Mouse (Mus musculus) MEL-GATA-1-ER (cell line): ENCODE results near the gene Ncf1.

Experiments
- DNase-seq: peaks from one replicate; pipeline ENCODE4 v3.0.0-alpha.2; 2012; ENCODE audit warnings: low read depth; ENCODE audit errors: extremely low read depth

The Ncf1 gene

DNA sequence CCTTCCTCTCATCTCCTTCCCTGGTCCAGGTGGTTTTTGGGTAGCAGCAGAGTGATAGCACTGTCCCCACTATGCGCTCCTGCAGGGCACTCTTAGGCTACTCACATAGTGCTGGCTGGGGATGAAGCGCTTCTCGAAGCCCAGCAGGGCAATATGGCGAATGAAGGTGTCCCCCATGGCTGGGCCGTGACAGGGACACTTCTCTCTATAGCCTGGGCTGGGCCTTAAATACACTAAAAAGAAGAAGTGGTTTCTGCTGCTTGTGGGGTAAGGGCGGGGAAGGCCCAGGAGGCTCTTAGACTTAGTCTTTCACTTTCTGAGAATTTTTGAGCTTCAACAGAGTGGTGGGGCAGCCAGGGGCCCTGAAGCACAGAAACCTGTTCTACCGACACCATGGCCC lies at the start of gene Ncf1:
Ncf1 (minus strand) TSS at position 235 of the 400 bp plus-strand sequence.
- DNase-seq: peak; percentile 61

DNA sequence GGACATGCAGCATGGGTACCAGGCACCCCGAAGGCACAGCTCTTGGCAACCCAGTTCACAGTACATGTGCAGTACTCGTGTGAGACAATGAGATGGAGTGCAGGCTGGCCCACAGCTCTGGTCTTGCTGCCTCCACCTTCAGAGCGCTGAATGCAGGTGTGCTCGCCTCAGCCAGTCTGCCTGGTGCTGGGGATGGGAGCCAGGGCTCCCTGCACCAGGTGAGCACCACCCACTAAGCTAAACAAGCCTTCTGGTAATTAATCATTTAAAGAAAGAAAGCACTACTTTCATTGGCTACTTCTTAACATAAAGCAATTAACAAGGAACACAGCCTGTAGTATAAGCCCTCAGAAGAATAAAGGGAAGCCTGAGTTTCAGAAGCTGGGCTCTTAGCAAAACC lies 47.7 kb upstream of the Ncf1 start:
- no peak for DNase-seq

DNA sequence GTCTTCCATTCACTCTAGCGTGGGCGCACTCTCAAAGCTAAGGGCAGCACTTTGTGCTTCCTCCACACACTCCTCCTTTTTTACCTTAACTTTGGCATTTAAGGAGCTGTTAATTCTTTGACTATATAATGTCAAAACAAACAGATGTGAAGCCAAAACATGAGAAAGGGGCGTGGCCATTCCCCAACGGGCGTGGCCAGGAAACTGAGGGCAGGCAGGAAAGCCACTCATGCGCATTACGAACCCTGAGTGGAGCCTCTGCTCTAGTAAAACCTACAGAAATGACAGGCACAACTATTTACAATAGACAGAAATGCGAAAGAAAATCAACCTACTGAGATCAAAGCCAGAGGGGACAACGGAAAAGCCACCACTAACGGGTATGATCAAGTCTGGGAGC lies 46.1 kb upstream of the Ncf1 start:
- no peak for DNase-seq

DNA sequence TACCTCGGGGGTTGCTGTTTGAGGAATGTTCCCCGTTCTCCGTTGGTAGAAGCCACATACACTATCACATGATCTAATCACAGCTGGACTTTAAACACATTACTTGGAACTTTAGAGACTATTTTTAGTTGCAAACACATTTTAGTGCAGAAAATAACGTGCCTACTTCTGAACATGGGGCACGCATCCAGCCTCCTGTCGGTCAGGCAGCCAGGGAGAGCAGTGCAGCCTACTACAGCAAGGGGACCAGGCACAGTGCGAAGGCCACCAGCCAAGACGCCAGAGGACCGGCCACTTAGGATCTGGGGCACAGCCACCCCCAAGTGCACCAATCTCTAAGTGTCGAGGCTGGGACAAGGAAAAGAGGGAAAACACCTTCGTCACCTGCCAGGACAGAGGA lies 45.6 kb upstream of the Ncf1 start:
- no peak for DNase-seq

DNA sequence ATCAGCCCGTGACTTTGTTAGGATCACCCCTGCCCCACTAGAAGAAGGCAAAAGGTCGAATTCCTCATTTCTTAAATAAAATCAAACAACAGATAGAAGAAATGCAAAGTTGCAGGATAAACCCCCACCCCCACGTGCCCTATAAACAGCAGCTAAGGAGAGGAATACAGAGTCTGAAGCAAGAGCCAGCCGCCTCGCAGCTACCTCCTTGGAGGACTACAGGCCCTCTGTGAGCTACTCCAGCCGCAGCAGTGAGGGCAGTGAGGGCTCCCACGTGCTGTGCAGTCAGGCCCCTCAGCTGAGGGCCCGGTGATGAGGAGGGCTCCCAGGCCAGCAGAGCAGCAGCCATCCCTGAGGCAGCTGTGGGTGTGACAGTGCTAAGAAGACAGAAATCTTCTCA lies 44.3 kb upstream of the Ncf1 start:
- DNase-seq: no peak

DNA sequence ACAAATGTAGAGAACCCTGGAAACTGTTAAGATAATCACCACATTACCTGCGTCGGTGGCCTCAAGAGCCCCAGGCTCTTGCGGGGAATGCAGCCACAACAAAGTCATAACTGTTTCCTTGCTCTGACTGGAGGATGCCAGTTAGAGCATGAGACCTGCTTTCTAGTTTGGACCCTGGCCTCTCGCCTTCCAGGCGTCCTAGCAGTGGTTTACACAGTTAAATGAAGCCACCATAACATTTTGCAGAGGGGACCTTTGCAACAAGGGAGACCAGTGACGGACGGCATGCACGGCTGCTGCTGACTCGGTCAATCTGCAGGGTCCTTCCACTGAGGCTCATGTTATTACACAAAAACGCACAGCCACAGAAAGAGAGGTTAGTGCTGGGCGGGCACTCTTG lies 43.3 kb upstream of the Ncf1 start:
- no peak for DNase-seq

DNA sequence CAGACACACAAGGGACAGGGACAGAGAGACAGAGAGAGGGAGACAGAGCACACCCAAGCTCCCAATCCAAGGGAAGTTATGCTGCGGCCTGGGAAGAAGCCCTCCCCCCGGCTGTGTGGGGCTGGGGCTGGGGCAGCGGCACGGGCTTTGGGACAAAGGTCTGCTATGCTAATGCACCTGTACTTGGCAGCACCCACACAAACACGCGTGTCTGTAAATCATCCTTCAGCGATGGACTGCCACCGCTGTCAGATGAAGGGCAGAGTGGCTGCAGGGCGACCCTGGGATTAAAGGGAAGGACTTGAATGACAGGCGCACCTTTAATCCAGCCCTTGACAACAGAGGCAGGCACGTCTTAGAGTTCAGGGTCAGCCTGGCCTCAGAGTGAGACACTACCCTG lies 42.0 kb upstream of the Ncf1 start:
- DNase-seq: no peak

DNA sequence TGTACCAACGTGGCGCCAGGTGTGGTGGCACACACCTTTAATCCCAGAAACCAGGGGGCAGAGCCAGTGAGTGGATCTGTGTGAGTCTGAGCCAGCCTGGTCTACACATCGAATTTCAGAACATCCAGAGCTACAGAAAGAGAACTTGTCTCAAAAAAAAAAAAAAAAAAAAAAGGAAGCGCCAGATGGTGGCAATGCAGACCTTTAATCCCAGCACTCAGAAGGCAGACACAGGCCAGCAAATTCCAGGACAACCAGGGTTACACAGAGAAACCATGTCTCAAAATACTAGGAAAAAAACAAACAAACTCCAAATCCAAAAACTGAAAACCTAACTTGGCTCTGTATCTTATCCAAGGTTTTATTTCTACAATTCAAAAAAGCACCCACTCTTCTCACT lies 41.1 kb upstream of the Ncf1 start:
- no peak for DNase-seq

DNA sequence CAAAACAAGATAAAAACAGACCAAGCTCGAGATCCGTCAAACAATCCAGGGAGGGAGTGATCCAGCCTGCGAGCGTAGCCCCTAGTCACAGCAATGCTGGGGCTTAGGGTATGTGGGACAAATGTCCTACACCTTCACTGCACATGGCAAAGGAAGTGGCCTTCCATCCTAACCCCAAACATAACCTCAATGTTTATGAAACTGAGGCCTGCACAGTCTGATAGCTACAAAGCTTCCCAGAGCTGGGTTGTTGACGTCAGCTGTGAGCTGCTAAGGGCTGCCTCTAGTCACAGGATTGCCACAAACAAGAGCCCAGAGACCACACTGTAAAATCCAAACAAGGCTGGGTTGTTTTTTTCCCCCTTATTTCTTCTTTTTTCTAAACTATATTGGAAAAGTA lies 40.3 kb upstream of the Ncf1 start:
- no peak for DNase-seq

DNA sequence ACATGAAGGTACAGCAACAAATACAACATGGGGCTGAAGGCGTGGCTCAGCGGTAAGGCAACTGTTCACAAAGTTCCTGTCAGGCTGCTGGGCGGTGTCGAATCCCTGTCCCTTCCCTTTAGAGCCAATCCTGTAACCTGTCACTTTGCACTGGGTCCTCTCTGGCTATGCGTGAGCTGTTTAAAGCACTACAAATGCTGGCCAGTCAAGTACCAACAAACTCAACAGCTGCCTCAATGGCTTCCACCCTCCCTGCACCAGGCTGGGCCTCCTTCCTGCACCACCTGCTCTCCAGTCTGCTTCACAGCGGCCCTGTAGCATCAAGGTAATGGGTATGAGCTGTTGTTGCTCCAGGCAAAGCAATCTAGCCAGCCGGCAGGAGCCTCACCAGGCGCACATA lies 39.3 kb upstream of the Ncf1 start:
- no peak for DNase-seq

DNA sequence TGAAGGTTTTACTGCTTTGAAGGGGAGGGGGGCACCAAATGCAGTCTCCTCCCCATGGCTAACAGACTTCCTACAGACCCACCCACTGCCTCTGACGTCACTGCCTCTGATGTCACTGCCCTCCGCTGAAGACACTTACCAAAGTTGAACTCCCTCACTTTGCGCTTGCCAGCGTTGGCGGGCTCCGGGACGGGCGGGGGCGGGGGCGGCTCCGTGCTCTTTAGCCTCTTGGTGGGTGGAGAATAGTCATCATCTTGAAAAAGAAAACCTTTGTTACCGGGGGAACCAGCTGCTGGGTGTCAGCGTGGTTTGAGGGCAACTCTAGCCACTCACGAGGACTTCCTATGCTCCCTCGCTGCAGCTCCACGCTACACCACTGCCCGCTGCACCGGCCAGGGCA lies 37.0 kb upstream of the Ncf1 start:
- no peak for DNase-seq

DNA sequence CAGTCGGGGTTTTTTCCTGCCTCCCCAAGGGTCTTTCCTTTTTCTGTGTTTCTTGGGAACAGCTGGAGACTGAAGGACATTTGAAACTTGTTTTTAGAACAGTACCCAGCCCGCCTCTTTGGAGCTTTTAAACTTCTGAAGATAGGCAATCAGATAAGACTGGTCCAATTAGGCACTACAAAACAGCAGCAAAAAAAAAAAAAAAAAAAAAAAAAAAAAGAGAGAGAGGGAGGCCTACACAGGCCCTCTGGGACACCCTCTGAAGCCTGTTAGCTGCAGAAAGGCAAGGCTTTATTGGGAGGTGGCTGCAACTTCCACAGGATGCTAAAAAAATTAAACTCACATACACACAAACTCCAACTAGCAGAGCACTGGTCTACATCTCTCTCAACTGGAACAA lies 36.5 kb upstream of the Ncf1 start:
- no peak for DNase-seq

DNA sequence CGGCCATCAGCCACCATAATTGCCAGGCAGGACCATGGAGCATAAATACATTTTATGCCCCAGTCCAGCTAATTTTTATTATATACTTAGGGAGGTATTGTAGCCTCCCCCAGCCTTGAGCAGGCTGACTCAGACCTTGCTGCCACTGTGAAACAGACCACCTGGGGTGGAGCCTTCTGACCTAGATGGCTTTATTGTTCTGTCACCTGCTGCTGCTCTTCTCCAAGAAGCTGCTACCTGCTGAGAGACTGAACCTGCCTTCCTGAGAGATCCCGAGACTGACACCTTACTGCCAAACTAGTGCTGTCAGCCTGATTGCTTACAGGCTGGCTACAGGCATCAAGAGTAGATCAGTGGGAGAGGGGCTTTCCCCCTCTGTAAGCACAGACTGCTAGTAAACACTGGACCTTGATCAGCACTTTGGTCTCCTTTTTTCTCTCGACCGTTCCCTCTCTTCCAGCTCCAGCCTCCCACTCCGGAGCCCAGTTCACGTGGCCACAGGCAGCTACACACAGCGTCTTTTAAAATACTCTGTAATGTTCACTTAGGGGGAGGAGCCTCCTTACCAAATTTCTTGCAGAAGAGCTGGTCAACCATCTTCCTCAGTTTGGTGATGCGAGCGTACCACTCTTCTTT lies 30.7 kb upstream of the Ncf1 start:
- DNase-seq: no peak

DNA sequence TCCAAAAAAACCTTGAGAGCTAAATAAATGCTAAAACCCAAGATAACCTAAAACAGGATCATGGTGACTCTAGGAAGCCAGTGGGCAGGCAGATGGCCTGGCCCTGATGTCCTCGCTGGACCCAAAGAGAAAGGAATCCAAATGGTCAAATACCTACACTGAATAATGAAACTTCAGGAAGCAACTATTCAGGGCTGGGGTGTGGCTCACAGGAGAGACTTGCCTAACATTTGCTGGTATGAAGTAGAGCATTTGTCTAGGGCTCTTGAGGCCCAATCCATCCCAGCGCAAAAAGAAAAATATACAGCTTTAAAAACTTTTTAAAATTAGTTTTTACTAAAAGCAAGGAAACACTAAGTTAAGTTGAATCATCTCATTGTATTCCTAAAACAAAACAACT lies 29.5 kb upstream of the Ncf1 start:
- DNase-seq: no peak

DNA sequence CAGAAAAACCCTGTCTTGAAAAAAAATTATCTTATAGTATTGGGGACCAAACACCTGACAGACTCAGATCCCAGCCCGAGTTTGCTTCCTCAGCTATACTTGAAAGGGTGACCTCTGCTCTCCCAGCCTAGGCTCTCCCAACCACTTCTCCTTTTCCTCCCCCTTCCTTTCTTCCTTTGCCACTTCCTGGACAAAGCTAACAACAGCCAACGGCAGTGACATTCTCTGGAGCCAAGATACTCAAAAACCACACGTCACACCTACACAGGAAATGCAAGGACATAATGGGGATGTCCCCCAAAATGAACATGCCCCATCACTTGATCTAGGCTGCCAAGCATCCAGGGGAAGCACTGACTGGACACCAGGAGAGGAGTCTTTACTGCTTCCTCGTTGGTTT lies 29.0 kb upstream of the Ncf1 start:
- peak; percentile 11 for DNase-seq

DNA sequence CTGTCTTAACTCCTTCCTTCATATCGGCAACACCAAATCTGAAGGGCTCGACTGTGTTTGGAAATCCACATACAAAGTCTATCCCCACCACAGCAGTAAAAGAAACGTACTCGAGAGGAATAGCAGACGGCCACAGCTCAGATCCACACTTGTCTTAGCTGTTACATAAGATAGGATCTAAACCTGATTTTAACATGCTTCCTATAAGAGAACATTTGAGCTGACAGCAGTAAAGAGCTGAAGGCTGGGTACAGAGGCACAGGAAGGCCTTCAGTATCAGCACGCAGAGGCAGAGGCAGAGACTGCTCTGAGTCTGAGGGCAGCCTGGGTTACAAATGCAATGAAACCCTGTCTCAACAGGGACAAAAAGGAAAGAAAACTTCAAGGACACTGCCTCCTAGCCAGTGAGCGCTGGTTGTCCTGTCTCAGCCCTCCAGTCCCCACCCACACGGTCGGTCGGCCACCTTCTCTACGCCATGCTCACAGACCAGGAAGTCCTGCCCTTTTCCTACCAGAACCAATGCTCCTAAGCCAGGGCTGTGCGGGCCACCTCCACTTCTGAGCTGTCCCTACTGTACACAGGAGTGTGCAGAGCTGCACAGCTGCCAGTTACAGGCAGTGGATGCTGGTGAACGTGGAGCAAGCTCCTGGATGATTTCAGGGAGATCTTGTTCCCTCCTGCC lies 28.1 kb upstream of the Ncf1 start:
- DNase-seq: no peak

DNA sequence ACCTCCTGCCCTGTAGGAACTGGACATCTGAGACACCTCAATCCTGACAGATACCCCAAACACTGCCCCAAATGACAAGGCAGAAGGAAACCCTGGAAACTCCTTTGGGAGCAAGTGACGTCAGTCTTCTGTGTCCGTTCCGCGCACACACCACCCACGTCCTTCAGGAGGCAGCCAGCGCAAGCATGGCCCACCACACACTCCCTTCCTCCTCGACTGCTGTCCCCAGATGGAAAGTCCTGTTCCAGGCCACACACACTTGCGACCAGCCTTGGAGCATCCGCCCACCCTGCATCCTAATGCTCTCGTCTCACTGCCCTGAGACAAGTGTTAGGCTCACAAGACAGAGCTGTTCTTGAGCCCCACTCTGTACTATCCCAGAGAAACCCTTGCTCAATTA lies 25.9 kb upstream of the Ncf1 start:
- no peak for DNase-seq

DNA sequence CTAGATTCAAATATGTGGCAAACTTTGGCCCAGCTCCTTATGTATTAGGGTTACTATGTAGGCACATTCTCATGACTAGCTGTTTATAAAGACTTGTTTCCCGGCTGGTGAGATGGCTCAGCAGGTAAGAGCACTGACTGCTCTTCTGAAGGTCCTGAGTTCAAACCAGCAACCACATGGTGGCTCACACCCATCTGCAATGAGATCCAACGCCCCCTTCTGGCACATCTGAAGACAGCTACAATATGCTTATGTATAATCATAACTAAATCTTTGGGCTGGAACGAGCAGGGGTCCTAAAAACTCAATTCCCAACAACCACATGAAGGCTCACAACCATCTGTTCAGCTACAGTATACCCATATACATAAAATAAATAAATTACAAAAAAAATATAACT lies 24.4 kb upstream of the Ncf1 start:
- no peak for DNase-seq

DNA sequence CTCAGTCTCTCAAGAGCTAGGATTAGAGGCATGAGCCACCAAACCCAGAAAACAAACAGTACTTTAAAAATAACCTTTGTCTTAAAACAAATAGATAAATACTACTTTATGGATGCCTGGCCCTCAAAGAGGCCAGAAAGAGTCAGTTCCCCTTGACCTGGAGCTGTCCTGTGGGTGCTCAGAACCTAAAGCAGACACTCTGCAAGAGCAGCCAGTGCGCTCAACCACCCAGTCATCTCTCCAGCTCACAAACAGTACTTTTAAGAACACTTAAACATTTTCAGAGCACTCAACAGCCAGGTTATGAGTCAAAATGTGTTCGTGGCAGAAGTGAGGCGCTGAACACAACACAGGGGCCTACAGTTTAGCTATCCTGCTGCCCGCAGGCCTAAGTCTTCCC lies 21.7 kb upstream of the Ncf1 start:
- DNase-seq: no peak

DNA sequence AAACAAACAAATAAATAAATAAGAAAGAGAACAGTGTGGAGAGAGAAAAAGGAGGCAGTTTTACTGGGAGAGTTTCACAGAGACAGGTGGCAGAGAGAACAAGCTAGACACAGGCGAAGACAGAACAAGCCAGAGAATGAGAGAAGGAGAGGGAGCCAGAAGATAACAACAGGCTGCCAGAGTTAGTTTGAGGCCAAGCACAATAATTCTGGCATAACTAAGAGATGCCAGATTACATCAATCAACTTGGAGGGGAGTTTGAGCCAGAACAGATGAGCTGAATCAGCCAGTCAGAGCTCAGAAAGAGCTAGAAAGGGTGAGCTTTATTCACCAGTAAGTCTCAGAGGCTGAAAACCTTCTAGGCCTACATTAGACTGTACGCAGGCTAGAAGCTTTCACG lies 21.2 kb upstream of the Ncf1 start:
- no peak for DNase-seq

DNA sequence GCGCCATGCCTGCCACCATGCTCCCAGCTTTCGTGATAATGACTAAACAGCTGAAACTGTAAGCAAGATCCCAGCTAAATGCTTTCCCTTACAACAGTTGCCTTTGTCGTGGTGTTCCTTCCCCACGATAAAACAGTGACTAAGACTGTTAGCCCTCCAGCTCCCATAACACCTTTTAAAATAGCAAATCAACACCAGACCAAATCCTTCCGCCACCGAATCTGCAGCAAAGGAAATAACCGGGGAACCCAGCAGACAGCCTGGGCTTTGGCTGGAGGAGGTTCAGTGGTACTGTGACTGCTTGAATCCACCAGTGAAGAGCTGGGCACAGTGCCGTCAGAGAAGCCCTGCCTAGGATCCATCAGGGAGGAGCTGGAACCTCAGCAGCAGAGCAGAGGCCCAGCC lies 19.8 kb upstream of the Ncf1 start:
- DNase-seq: no peak

DNA sequence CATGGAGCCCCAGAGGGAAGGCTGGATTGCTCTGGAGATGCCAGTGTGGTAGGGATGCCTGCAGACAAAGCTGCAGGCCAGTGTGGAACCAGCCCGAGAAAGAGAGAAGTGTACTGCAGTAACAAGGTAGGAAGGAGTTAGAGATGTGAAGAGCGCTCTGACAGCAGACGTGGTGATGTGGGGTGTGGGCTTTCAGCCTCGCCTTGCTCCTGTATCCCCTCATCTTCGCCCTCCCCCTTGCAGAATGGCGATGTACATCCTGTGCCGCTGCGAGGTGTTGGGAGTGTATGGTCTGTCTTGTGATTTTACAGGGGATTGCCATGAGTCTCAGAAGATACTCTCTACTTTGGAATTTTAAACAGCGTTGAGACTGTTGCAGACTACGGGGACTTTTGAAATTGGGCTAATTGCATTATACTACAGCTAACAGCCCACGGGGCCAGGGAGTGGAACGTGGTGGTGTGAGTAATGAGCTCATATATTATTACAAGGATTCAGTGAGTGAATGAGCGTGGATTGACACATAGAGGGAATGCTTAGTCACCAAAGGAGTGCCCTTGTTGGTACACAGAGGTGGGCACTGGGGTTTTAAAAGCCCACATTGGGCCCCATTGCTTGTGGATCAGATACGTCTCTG lies 19.3 kb upstream of the Ncf1 start:
- DNase-seq: no peak

DNA sequence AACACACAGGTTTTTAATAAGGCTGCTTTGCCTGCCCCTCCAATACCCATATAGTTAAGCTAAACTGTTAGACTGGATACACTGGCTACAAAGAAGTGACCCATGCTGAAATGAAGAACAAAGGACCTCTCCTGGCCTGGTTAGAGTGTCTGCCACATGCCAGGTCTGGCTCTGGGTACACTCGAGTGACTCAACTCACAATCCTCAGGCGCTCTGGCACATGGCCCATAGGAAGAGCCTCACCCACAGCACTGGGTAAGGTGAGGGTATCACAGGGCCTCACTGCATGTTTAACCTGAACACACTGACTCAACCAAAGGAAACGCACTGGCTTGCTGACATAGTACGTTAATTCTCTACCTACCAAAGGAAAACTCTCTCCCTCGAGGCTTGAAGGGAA lies 16.7 kb upstream of the Ncf1 start:
- no peak for DNase-seq
